Mouse (Mus musculus): ENCODE measurements at regions not wholly inside any gene's neighbourhood (a gene's known extent, or its start where the extent isn't known, plus 50 kb on each side); places are given as distances from the start of the nearest gene placed in this dataset.

GRCm38 (mm10) chr4:29130485-29130884 is 317.6 kb downstream of the Epha7 start:
- no peak for DNase-seq (ENCODE audit: low spot score in 2 of 2)
- intact Hi-C loops (cut with DNase I): no loop called here

- intact Hi-C loops (cut with DNase I): no loop called here
Measured at GRCm38 (mm10) chr4:29133404-29134307, 320.7 kb downstream of the Epha7 start.

GRCm38 (mm10) chr4:29135685-29136385 is 322.9 kb downstream of the Epha7 start:
- intact Hi-C loops (cut with DNase I): no loop called here

More at GRCm38 (mm10) chr4:29133404-29134307, 320.7 kb downstream of the Epha7 start:
- DNase-seq (ENCODE audit: low spot score in 2 of 2): no peak

GRCm38 (mm10) chr4:29138771-29139301 is 325.9 kb downstream of the Epha7 start:
- DNase-seq (ENCODE audit: low spot score in 2 of 2): no peak
- intact Hi-C loops (cut with DNase I): no loop called here

More at GRCm38 (mm10) chr4:29135685-29136385, 322.9 kb downstream of the Epha7 start:
- DNase-seq (ENCODE audit: low spot score in 2 of 2): no peak

- no peak for DNase-seq (ENCODE audit: low spot score in 2 of 2)
- intact Hi-C loops (cut with DNase I): no loop called here
Measured at GRCm38 (mm10) chr4:29143415-29143814, 330.5 kb downstream of the Epha7 start.

- no peak for DNase-seq (ENCODE audit: low spot score in 2 of 2)
- intact Hi-C loops (cut with DNase I): no loop called here
Measured at GRCm38 (mm10) chr4:29145242-29145641, 332.3 kb downstream of the Epha7 start.

GRCm38 (mm10) chr4:29152134-29152867 is 339.4 kb downstream of the Epha7 start:
- intact Hi-C loops (cut with DNase I): no loop called here

GRCm38 (mm10) chr4:29182494-29182893 is 369.6 kb downstream of the Epha7 start:
- intact Hi-C loops (cut with DNase I): no loop called here
- DNase-seq (ENCODE audit: low spot score in 2 of 2): no peak

More at GRCm38 (mm10) chr4:29152134-29152867, 339.4 kb downstream of the Epha7 start:
- peak in 1 of 2 experiments; percentile 4 for DNase-seq (ENCODE audit: low spot score in 2 of 2)

GRCm38 (mm10) chr4:29183411-29183810 is 370.5 kb downstream of the Epha7 start:
- no peak for DNase-seq (ENCODE audit: low spot score in 2 of 2)
- intact Hi-C loops (cut with DNase I): no loop called here

- intact Hi-C loops (cut with DNase I): no loop called here
- DNase-seq (ENCODE audit: low spot score in 2 of 2): no peak
Measured at GRCm38 (mm10) chr4:29183818-29184217, 370.9 kb downstream of the Epha7 start.

GRCm38 (mm10) chr4:29200976-29201375 is 388.0 kb downstream of the Epha7 start:
- intact Hi-C loops (cut with DNase I): no loop called here

More at GRCm38 (mm10) chr4:29200976-29201375, 388.0 kb downstream of the Epha7 start:
- DNase-seq (ENCODE audit: low spot score in 2 of 2): no peak
